Mouse (Mus musculus) kidney, embryonic 14.5 days (tissue): ENCODE measurements at regions not wholly inside any gene's neighbourhood (a gene's known extent, or its start where the extent isn't known, plus 50 kb on each side); places are given as distances from the start of the nearest gene placed in this dataset.

Experiments
- ATAC-seq: fragments of 200-750 bp; cut with Nextera tagmentation; 2 replicates; pipeline ENCODE4 v1.8.0; 2017; ENCODE audit warnings: moderate number of reproducible peaks, mild to moderate bottlenecking, moderate TSS enrichment, moderate library complexity; ENCODE audit not compliant: low FRiP score, low TSS enrichment
- H3K27ac ChIP-seq: fragments of 300-500 bp; sonication (generic); 2 replicates; pipeline ENCODE4 v1.5.1; 2014; ENCODE audit warnings: low read depth, mild to moderate bottlenecking, low read length, moderate library complexity, mixed read lengths
- H3K27me3 ChIP-seq: fragments of 300-500 bp; sonication (generic); 2 replicates; pipeline ENCODE4 v1.6.1; 2014; ENCODE audit warnings: mild to moderate bottlenecking, low read length; ENCODE audit not compliant: control insufficient read depth, insufficient read depth
- H3K36me3 ChIP-seq: fragments of 300-500 bp; sonication (generic); 2 replicates; pipeline ENCODE4 v1.6.1; 2014; ENCODE audit warnings: low read length, mixed read lengths; ENCODE audit not compliant: control insufficient read depth, insufficient read depth
- H3K4me1 ChIP-seq: fragments of 300-500 bp; sonication (generic); 2 replicates; pipeline ENCODE4 v1.6.1; 2014; ENCODE audit warnings: low read length, mixed read lengths; ENCODE audit not compliant: control insufficient read depth, insufficient read depth
- H3K4me2 ChIP-seq: fragments of 300-500 bp; sonication (generic); replicated peaks from 2 replicates; pipeline ENCODE4 v1.6.1; 2014; ENCODE audit warnings: low read depth, mild to moderate bottlenecking, low read length
- H3K4me3 ChIP-seq: fragments of 300-500 bp; sonication (generic); 2 replicates; pipeline ENCODE4 v1.5.1; 2014; ENCODE audit warnings: mild to moderate bottlenecking, low read length
- H3K9ac ChIP-seq: fragments of 300-500 bp; sonication (generic); 2 replicates; pipeline ENCODE4 v1.6.1; 2014; ENCODE audit warnings: low read depth, mild to moderate bottlenecking, low read length, moderate library complexity
- H3K9me3 ChIP-seq: fragments of 300-500 bp; sonication (generic); 2 replicates; pipeline ENCODE4 v1.6.1; 2016; ENCODE audit warnings: low read length; ENCODE audit not compliant: control insufficient read depth
- WGBS: fragments of 180-500 bp; shearing (Covaris S2); extraction: QIAGEN DNeasy Blood & Tissue Kit; methylation state at CpG from one replicate; pipeline ENCODE4 v1.1.7; 2014; 5-methylcytosine and 5-hydroxymethylcytosine counted together

DNA sequence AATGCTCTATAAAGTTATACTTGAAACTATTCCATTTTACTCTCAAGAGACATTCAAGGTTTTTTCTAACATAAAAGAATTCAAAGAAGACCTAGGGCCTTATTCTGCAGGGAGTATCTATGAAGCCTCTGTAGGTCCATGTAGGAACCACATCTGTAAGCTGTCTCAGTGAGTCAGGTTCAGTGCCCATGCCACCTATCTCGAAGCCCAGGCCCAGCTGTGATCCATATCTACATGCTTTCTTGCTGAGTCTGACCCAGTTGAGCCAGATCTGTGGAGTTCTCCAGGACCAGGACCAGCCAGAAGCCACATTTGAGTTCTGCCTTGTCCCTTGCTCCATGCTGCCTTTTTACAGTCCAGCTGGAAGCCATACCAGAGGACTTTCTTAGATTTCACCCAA lies 142.2 kb upstream of the Bmp4 start:
- no peak for ATAC-seq
- WGBS, result 65% methylated on average over 1 of the region's 1 CpGs
- no peaks in the 10 kb centered on the region for H3K36me3 ChIP-seq
- H3K27me3 ChIP-seq, result no peaks in the 10 kb centered on the region
- no peak overlapping the region for H3K4me2 ChIP-seq
- no peak overlapping the region for H3K27ac ChIP-seq
- H3K4me3 ChIP-seq, result no peak overlapping the region
- H3K4me1 ChIP-seq, result no peaks in the 10 kb centered on the region
- H3K9me3 ChIP-seq, result no peaks in the 10 kb centered on the region
- H3K9ac ChIP-seq, result no peak overlapping the region

DNA sequence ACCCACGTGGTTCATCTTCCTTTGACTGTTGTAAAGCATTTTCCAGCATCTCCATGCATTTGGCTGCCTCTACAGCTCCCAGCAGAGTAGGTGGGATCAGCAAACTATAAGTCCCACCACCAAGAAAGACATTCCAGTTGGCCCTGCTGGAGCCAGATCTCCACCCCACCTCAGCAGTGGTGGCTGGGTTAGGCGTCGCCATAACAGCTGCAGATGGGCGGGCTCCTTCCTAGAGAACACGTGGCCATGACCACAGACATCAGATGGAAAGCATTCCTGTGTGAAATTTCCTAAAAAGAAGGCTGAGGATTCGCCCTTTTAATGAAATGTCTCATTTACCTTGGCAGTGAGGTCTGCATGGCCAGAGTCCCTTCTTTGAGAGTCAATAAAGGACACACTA lies 140.0 kb upstream of the Bmp4 start:
- H3K9me3 ChIP-seq, result no peaks in the 10 kb centered on the region
- H3K4me2 ChIP-seq, result no peak overlapping the region
- H3K27me3 ChIP-seq, result no peaks in the 10 kb centered on the region
- H3K36me3 ChIP-seq, result no peaks in the 10 kb centered on the region
- H3K4me3 ChIP-seq, result no peak overlapping the region
- H3K4me1 ChIP-seq, result no peaks in the 10 kb centered on the region
- WGBS, result 81% methylated on average over 6 of the region's 6 CpGs
- H3K9ac ChIP-seq, result no peak overlapping the region
- no peak for ATAC-seq
- no peak overlapping the region for H3K27ac ChIP-seq

DNA sequence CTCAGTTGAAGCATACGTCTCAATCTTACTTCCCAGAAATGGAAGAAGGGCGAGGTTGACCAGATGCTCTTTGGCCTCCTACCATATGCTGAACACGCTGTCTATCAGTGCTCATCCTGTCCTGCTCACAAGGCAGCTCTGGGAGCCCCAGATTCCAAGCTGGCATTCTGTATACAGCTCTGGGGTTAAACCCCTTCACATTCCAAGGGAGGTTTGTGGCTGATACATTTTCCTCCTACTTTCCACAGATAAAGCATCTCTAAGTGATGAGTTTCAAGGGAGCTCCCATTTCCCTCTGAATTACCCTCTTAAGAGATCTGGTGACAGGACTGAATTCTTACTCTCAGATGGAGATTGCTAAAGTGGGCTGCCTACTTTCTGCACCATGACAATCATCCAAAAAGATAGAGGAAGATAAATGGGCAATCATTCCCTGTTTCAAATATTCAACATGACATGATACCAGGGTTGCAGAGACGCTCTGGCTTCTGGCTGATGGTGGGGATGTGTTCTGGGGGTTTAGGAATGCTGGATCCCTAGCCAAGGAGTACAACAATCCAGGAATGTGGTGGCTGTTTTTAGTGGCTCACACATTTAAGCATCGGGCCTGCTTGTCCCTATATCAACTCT lies 138.7 kb upstream of the Bmp4 start:
- Histone ChIP-seq H3K4me2 (no peak overlapping the region), H3K27ac (no peak overlapping the region), H3K4me3 (no peak overlapping the region), H3K4me1 (no peaks in the 10 kb centered on the region), H3K36me3 (no peaks in the 10 kb centered on the region), H3K9ac (no peak overlapping the region), H3K27me3 (no peaks in the 10 kb centered on the region), H3K9me3 (no peaks in the 10 kb centered on the region)
- ATAC-seq, result no peak
- 84% methylated on average over 5 of the region's 5 CpGs for WGBS

DNA sequence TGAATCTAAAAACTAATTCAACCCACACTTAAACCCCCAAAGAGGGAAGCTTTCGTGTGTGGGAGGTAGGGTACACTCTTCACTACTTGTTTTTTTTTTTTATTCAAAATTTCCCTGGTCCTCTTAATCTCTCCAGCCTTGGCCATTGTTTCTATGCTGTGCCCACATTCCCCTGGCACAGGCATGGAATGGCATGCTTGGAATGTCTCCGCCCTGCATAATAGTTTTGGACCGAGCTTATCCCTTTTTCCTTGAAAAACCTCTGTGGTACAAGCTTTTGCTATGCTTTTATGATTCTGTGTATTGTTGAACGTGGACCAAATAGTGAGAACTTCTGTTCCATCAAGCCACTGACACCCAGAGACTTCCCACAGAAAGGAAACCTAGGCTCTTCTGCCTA lies 126.8 kb upstream of the Bmp4 start:
- no peak for ATAC-seq
- no peaks in the 10 kb centered on the region for H3K36me3 ChIP-seq
- 77% methylated on average over 4 of the region's 4 CpGs for WGBS

DNA sequence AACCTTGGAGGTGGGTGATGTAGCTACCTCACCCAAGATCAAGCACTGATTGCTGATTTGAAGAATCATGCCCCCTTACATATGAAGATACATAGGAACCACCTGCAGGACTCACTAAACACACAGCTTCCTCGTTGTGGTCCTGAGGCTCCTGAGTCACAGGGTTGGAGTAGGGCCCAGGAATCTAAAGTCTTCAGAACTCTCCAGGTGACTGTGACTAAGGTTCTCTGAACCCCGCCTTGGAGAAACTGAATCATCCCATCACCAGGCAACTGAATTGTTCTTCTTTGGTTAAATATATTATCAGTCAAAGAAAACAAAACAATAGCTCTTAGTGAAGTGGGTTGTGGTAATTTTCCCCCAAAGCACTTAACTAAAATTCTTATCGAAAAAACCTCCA lies 125.8 kb upstream of the Bmp4 start:
- no peaks in the 10 kb centered on the region for H3K36me3 ChIP-seq
- H3K27ac ChIP-seq, result no peak overlapping the region
- H3K4me1 ChIP-seq, result 0 out of 2 replicates have a peak, but pooled peaks cover 3% of the 10 kb centered on the region
- 84% methylated on average over 3 of the region's 3 CpGs for WGBS
- H3K9ac ChIP-seq, result no peak overlapping the region
- ATAC-seq, result no peak
- no peak overlapping the region for H3K4me2 ChIP-seq
- H3K9me3 ChIP-seq, result no peaks in the 10 kb centered on the region
- no peak overlapping the region for H3K4me3 ChIP-seq
- H3K27me3 ChIP-seq, result 0 out of 2 replicates have a peak, but pooled peaks cover 3% of the 10 kb centered on the region

More for the DNA sequence above, 126.8 kb upstream of the Bmp4 start:
- H3K4me2 ChIP-seq, result no peak overlapping the region
- 0 out of 2 replicates have a peak, but pooled peaks cover 3% of the 10 kb centered on the region for H3K4me1 ChIP-seq
- no peaks in the 10 kb centered on the region for H3K9me3 ChIP-seq
- no peak overlapping the region for H3K27ac ChIP-seq
- 0 out of 2 replicates have a peak, but pooled peaks cover 3% of the 10 kb centered on the region for H3K27me3 ChIP-seq
- no peak overlapping the region for H3K9ac ChIP-seq
- H3K4me3 ChIP-seq, result no peak overlapping the region

DNA sequence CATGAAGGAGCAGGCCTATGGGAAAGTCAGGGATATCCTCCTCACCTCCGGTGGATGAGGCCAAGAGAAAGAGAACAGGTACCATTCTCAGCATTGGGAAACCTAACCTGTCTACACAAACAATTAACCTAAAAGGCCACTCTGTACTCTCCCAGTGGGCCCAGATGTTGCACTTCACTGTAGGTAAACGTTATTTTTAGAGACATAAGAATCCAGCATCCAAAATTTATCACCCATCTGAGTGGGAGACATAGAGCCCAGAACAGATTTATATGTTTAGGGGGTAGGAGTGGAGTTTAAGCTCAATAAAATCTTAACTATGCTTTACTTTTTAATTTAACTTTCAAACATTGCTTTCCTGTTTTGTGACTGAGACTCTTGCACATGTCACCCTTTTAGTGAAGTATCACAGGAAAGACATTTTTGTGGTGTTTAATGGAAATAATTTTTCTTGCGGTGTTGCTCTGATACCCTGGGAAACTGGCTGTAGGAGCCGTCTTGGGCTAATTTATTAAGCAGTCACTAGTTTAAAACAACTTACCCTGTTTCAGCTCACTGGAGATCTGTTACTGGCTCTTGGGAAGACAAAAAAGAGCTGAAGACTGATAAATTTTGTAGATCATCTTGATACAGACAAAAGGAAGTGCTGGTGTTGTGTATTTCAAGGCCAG lies 123.9 kb upstream of the Bmp4 start:
- no peak overlapping the region for H3K4me2 ChIP-seq
- 0 out of 2 replicates have a peak, but pooled peaks cover 3% of the 10 kb centered on the region for H3K4me1 ChIP-seq
- no peaks in the 10 kb centered on the region for H3K9me3 ChIP-seq
- peak; percentile 72 for ATAC-seq
- H3K27ac ChIP-seq, result peak overlapping the region; percentile 3; the same call in 1 of the 2 replicates
- 0 out of 2 replicates have a peak, but pooled peaks cover 3% of the 10 kb centered on the region for H3K27me3 ChIP-seq
- no peak overlapping the region for H3K9ac ChIP-seq
- H3K4me3 ChIP-seq, result no peak overlapping the region
- no peaks in the 10 kb centered on the region for H3K36me3 ChIP-seq
- 25% methylated on average over 4 of the region's 4 CpGs for WGBS

DNA sequence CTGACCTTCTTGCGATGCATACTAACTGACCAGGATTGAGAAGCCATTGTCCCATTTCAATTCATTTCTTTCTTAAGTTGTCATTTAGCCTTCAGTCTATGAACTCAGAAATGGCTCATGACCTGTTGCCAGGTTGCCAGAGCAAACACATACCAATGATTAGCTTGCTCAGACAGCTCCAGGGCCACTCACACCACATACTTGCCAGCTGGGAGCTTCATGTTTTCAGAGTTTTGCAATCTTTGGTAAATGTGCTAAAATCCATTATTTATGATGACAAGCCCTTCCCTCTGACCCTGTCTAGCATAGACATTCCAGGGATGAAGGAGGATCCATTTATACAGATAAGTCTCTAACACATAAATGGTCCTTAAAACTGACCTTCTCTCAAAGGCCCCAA lies 121.6 kb upstream of the Bmp4 start:
- WGBS, result 97% methylated on average over 1 of the region's 1 CpGs
- no peak overlapping the region for H3K9ac ChIP-seq
- no peak overlapping the region for H3K4me3 ChIP-seq
- no peak overlapping the region for H3K27ac ChIP-seq
- ATAC-seq, result no peak
- no peaks in the 10 kb centered on the region for H3K9me3 ChIP-seq
- no peaks in the 10 kb centered on the region for H3K27me3 ChIP-seq
- no peaks in the 10 kb centered on the region for H3K36me3 ChIP-seq
- H3K4me1 ChIP-seq, result 0 out of 2 replicates have a peak, but pooled peaks cover 3% of the 10 kb centered on the region
- no peak overlapping the region for H3K4me2 ChIP-seq

DNA sequence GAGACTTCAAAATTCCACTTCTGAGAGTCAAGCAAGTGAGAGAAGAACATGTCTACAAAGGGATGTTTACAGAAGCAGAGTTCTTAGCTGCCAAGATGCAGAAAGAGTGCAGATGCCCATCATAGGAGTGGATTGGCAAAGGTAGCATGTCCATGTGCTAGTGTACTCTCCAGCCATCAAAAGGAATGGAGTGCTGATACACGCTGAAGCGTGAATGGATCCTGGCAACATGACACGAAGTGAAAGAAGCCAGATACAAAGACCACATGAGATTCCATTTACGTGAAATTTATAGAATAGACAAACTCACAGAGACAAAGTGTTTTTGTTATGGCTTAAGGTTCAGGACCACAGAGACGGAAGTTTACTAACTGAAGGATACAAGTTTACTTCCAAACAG lies 118.4 kb upstream of the Bmp4 start:
- Histone ChIP-seq H3K4me2 (no peak overlapping the region), H3K4me3 (no peak overlapping the region), H3K27me3 (no peaks in the 10 kb centered on the region), H3K9ac (no peak overlapping the region), H3K27ac (no peak overlapping the region), H3K36me3 (no peaks in the 10 kb centered on the region), H3K9me3 (no peaks in the 10 kb centered on the region), H3K4me1 (no peaks in the 10 kb centered on the region)
- ATAC-seq, result no peak
- WGBS, result 84% methylated on average over 5 of the region's 5 CpGs

DNA sequence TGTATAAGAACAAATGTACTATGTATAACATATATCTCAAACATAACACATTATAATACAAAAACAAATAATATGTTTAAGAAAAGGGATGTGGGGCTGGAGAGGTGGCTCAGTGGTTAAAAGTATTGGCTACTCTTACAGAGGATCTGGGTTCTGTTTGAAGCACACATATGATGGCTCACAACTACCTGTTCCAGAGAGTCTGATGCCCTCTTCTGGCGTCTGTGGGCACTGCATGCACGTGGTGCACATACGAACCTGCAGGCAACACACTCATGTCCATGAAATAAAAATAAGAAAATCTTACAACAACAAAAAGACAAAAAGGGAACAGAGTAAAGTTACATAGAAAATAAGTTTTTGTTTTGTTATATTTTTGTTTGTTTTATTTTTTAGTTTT lies 114.8 kb upstream of the Bmp4 start:
- Histone ChIP-seq H3K9ac (no peak overlapping the region), H3K4me2 (no peak overlapping the region), H3K27ac (no peak overlapping the region), H3K4me1 (no peaks in the 10 kb centered on the region), H3K9me3 (no peaks in the 10 kb centered on the region), H3K27me3 (no peaks in the 10 kb centered on the region), H3K4me3 (no peak overlapping the region), H3K36me3 (no peaks in the 10 kb centered on the region)
- 85% methylated on average over 3 of the region's 3 CpGs for WGBS
- no peak for ATAC-seq
